In the genomic region with DNA sequence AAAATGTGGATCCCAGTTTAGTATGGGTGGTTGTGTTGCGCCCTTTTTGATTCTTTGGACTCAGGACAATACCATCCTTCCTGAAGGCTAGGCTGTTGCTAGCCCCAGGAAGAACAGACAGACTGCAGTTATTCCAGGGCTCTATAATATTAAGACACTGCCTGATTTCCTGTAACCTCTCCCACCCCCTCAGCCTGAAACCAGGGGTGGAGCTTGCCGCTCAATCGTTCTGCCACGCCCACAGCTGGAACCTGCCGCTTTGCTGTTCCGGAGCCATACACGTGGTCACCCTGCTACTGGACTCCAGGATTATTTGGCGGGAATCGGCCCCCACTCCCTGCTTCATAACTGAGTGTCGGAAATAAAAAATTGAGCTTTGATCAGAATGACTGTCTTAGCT, we compare ENCODE assay signal across 8 mouse cellular contexts. TPM values are rescaled to one million over a fixed set of nuclear protein-coding genes. Genes with fewer than 3 reads are reported as not detected.
DNase-seq lines count a peak whose midpoint lies in the region; ATAC-seq lines count a peak whose summit lies in the region.
"Not testable (repeated sequence)": the region's sequence is repeated elsewhere in the genome, so short reads cannot be mapped to it uniquely, and the experiment has no call there.

No protein-coding gene starts in this region.

- WGBS in kidney, embryonic 15.5 days, result 37% methylated on average over 10 of the region's 10 CpGs
- 33% methylated on average over 10 of the region's 10 CpGs for WGBS in liver, embryonic 12.5 days (ENCODE audit: insufficient replicate concordance)

- ATAC-seq in granulocyte monocyte progenitor cell, adult 5-6 weeks (replicated peaks; ENCODE audit: poor library complexity, severe bottlenecking), result peak; percentile 53; the same call in 1 of the 2 replicates
- ATAC-seq in kidney, embryonic 15.5 days (replicated peaks; ENCODE audit: low FRiP score); liver, embryonic 12.5 days: not testable (repeated sequence)

- not testable (repeated sequence) for H3K27me3 ChIP-seq in kidney, embryonic 15.5 days; liver, embryonic 12.5 days (replicated peaks)

- H3K27ac ChIP-seq in ES-E14 (ENCODE audit: insufficient read depth, low read depth, low read length, poor library complexity, severe bottlenecking); kidney, embryonic 15.5 days; liver, embryonic 12.5 days: not testable (repeated sequence)

- not testable (repeated sequence) for H3K4me3 ChIP-seq in ES-E14 (ENCODE audit: insufficient read depth in 1 of 2, low read depth in 1 of 2, low read length in 2 of 2, poor library complexity in 1 of 2, severe bottlenecking in 1 of 2); kidney, embryonic 15.5 days (replicated peaks); liver, embryonic 12.5 days

- not testable (repeated sequence) for H3K4me1 ChIP-seq in ES-E14 (ENCODE audit: control insufficient read depth in 2 of 2, insufficient read depth in 2 of 2, low read length in 2 of 2, poor library complexity in 1 of 2); kidney, embryonic 15.5 days; liver, embryonic 12.5 days

- not testable (repeated sequence) for H3K36me3 ChIP-seq in ES-E14 (ENCODE audit: control insufficient read depth, insufficient read depth, low read length, poor library complexity, severe bottlenecking); kidney, embryonic 15.5 days; liver, embryonic 12.5 days

- in situ Hi-C loops in ES-E14 (cut with MboI; ENCODE audit: low sequenced_read_pairs in 2 of 2, unreplicated experiment in 2 of 2), result not testable (repeated sequence)

- peak overlapping the region; percentile 3; the same call in 1 of the 2 replicates for H3K4me2 ChIP-seq in kidney, embryonic 15.5 days
- H3K4me2 ChIP-seq in liver, embryonic 12.5 days, result peak overlapping the region; percentile 20

- H3K9ac ChIP-seq in ES-E14 (ENCODE audit: insufficient read depth, low read depth, low read length, poor library complexity, severe bottlenecking); kidney, embryonic 15.5 days; liver, embryonic 12.5 days: not testable (repeated sequence)

- H3K9me3 ChIP-seq in ES-E14 (ENCODE audit: control insufficient read depth, insufficient read depth, low read depth, low read length); kidney, embryonic 15.5 days (replicated peaks); liver, embryonic 12.5 days (replicated peaks): not testable (repeated sequence)

- intact Hi-C loops in heart, postnatal 36 days (cut with DNase I), result not testable (repeated sequence)

- peak; percentile 7 for DNase-seq in ES-E14 (ENCODE audit: low read depth, low spot score)
- peak; percentile 28 to 43 for DNase-seq in adrenal gland, postnatal 36 days
- peak; percentile 3 to 7 for DNase-seq in heart, postnatal 36 days
- peak; percentile 25 to 31 for DNase-seq in lung, postnatal 4 days
- DNase-seq in thymus, postnatal 25 days, result peak; percentile 1

RNA-seq across cellular contexts. Expression of gene Usp11, which starts 26.3 kb away (rescaled TPM):
- total RNA-seq in ES-E14 (2012; rRNA removed), result 16.8 and 43.4 TPM in 2 replicates
- total RNA-seq in adrenal gland, postnatal 36 days (2021), result 10 to 100 TPM; 25.6 to 27.0 TPM
- 32.9 and 42.7 TPM in 2 replicates for total RNA-seq in granulocyte monocyte progenitor cell, adult 5-6 weeks (2014; fragmentation: Nextera tagmentation)
- 36.3 and 41.6 TPM in 2 replicates for total RNA-seq in granulocyte monocyte progenitor cell, adult 5-6 weeks (2017)
- total RNA-seq in heart, postnatal 36 days (2021), result 1 to 10 TPM; 4.3 to 7.9 TPM
- 43.9 and 47.8 TPM in 2 replicates for polyA plus RNA-seq in kidney, embryonic 15.5 days (2015; fragmentation: Nextera tagmentation; extraction: Ambion mirVana)
- polyA plus RNA-seq in liver, embryonic 12.5 days (2016; fragmentation: Nextera tagmentation; extraction: Ambion mirVana), result 13.7 and 14.2 TPM in 2 replicates

RNA-seq across cellular contexts. Expression of gene Cdk16, which starts 42.3 kb away (rescaled TPM):
- 47.5 and 53.4 TPM in 2 replicates for total RNA-seq in ES-E14 (2012; rRNA removed)
- total RNA-seq in adrenal gland, postnatal 36 days (2021), result 100 to 1,000 TPM; 149 to 163 TPM
- total RNA-seq in granulocyte monocyte progenitor cell, adult 5-6 weeks (2014; fragmentation: Nextera tagmentation), result 56.4 and 74.9 TPM in 2 replicates
- total RNA-seq in granulocyte monocyte progenitor cell, adult 5-6 weeks (2017), result 18.8 and 27.8 TPM in 2 replicates
- 100 to 1,000 TPM; 128 to 142 TPM for total RNA-seq in heart, postnatal 36 days (2021)
- polyA plus RNA-seq in kidney, embryonic 15.5 days (2015; fragmentation: Nextera tagmentation; extraction: Ambion mirVana), result 102 and 113 TPM in 2 replicates
- 64.9 and 66.2 TPM in 2 replicates for polyA plus RNA-seq in liver, embryonic 12.5 days (2016; fragmentation: Nextera tagmentation; extraction: Ambion mirVana)
